Mouse (Mus musculus) liver, embryonic 14.5 days (tissue): ENCODE results near the gene Zfp612.

Experiments used
- CTCF ChIP-seq: IDR thresholded peaks from 2 replicates; pipeline ENCODE4 v1.5.1; 2016; ENCODE audit warnings: antibody characterized with exemption, low read depth, control low read depth
- EP300 ChIP-seq: IDR thresholded peaks from 2 replicates; pipeline ENCODE4 v1.6.1; 2016; ENCODE audit warnings: antibody characterized with exemption, low read depth

DNA sequence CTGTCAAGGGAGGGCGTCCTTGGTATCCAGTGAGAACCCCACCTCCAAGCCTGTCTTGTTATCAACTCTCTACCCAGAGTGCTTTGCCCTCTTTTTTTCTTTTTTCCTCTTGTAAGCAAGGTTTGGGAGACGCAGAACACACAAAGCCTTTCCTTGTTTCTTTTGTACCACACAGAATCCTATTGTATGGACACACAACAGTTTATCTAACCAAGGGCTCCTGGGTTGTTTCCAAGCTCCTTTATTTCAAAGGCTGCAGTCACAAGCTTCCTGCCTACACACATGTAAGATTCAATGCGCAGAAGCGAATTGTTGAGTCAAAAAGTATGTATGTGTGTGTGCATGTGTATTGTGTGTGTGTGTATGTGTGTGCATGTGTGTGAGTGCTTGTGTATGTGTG, 45.2 kb upstream of the Zfp612 start:
- TF ChIP-seq EP300 = no peak
- no peak for TF ChIP-seq CTCF
